Mouse (Mus musculus) layer of hippocampus, adult 9-11 months (tissue): ENCODE measurements around the gene Nphp1.

Source experiments
- DNase-seq: peaks from one replicate; pipeline ENCODE4 v3.0.0; 2022

Nphp1 gene

DNA sequence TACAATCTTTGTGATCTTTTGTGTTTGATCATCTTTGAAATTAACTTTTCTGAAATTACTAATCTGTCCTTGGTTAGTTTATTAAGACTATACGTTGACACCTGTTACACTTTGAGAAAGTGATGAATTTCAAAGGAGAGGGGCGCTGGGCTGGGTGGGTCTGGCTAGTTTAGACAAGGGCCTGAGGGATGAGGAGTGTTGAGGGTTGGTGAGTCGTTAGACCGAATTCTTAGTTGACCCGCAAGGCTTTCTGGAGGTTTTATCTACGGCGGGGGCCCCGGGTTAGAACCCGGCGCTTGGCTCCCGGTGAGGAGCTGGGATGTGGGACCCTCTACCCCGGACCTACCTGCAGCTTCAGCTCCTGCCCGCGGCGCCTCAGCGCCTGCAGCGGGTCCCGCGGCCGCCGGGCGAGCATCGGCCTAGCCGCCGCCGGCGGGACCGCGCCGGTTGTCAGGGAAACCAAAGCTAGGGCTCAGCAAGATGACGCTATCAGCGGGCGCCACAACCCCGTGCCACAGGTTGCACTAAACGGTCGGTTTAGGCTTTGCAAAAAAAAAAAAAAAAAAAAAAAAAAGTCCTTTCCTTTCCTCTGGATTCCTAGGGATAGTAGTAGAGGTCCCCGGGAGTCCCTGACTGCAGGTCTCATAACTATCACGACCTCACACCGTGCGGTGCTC lies at the start of gene Nphp1:
TSS of gene Nphp1 (minus strand) at position 458 of the 677 bp plus-strand sequence.
- DNase-seq = peak; percentile 84

DNA sequence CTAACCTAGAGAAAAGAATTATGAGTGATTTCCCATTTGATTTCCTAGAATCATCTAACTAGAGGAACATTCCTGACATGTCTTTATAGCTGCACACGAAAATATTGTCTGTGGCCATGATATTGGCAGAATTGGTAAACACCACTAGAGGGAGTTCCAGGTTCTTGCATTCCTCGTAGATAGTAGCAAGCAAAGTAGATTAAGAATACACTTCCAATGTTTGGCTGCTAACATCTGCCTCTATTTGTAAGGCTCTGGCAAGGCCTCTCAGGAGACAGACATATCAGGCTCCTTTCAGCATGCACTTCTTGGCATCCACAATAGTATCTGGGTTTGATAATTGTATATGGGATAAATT lies 44.1 kb upstream of the Nphp1 start:
- no peak for DNase-seq

DNA sequence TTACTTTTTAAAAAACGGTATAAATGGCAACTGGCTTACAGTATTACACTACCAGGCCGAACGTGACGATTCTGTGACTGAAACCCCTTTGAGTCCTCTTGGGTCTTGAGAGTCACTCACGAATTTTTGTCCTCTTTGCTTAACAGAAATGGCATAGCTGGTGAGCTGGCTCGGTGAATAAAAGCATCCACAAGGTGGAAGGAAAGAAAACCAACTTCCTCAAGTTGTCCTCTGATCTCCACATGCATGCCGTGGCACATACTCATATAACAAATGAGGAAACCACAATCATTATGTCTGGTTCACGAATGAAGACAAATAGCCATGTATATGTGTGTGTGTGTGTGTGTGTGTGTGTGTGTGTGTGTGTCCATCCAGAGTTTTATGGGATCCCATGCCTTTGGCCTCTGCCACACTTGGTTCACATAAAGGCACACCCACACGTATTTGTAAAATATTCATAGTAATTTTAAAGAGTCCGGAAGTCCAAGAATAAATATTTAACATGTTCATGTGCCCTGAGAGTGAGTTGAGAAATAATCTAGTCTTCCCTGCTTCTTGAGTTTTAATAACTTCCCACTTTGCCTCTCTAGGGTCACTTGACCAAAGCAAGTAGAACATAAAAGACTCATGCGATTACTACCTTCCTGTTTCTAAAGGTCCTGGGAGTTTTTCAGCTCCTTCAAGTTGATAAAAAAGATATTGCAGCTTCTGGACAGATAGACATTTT lies 43.6 kb upstream of the Nphp1 start:
- no peak for DNase-seq

DNA sequence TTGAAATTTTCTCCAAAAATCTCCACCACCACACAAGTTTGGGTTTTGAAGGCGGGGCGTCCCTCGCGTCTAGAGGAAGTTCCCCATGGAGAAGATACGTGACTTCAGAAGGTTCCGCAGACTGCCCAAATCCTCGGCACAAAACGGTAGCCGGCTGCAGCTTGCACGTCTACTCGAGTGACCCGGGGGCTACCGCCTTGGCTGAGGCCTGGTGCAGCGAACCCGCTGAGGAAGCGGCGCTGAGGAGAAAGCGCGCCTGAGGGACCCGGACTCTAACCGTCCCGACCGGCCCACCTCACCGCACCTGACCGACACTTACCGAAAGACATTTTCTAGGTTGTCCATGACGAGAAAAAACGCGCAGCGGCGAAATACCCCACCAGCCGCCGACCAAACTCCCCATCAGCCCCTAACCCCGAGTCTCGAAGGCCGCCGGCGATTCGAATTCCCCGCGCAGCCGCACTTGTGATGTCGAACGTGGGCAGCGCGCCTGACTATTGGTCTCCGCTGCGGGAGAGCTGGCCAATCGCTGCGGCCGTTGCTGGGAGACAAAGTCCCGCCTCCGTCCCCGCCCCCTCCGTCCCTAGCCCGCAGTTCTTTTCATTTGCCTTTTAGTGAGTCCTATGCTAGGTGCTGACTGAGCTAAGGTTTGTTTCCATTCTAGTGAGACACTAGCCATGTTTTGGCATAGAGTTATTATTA lies 42.9 kb upstream of the Nphp1 start, which contains the start of gene Bub1:
TSS of gene Bub1 (minus strand) at position 465 of the 702 bp plus-strand sequence.
- DNase-seq = peak; percentile 96

DNA sequence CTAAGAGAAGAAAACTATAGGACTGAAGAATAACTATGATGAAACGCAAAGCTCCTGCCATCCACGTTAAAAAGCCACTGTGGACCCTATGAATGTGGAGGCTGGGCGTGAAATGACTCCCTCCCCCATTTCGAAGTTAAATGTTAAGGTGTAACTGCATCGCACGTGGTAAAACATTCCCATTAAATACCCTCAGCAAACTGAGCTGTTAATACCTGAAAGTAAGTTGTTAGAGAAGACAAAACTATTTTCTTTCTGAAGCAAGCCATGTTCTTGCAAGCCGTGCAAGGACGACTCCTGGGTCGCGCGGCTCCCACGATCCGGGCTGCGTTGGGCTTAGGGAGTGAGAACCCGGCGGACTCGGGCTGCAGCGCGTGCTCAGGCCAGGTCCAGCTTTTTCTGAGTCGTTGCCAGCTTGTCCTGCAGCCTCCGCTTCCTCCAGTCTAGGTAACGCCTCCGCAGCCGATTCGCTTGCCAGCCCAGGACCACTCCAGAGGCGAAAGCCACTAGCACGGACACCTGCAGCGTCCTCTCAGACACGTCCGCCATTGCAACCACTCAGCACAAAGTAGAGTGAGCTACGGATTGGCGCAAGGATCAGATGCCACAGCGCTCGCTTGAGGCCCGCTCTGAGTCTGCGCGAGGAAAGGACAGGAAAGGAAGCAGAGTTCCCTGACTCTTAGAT lies 3.4 kb upstream of the Nphp1 start, which contains the start of gene Mtln:
TSS of gene Mtln (minus strand) at position 570 of the 685 bp plus-strand sequence.
- DNase-seq = peak; percentile 90

DNA sequence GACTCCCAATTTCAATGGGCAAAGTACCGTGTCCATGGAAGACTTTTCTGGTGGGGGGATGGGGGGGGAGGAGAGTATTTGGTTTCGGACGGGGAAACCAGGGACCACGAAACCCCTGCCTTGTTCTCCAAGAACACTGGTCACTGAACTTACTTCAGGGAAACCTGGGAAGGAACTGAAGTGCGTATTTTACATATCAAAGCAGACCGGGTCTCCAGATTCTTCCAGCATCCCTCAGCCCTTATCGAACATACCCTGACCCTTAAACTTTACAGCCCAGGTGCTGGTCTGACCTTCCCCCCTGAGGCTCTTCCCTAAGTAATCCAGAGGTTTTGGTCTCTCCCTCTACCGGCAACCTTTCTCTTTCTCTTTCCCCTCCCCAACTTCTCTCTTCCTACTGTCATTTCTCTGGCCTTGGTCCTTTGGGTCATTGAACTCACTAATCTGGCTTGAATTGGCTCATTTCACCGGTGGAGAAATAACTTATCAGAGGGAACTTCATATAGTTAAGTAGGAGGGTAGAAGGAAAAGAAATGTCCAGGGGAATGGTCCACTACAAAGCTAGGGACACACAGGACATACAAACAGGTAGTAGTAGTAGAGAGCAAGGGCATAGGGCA lies 1.1 kb upstream of the Nphp1 start:
- DNase-seq = no peak

DNA sequence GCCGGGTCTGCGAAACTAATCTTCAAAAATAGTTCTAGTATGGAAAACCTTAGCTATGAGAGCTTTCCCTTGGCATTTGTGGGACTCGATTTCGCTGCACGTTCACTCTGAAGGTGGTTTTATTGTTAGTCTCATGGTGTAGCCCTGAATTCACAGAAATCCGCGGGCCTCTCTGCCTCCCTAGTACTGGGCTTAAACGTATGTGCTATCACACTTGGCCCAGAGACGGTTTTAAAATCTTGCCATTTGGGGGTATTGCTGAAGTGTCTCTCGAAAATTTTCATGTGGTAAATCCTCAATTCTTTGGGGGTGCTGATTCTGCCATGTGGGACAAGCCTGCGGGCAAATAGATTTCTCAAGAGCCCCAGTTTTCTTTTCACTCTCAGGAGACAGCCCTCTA lies 441 bp upstream of the Nphp1 start:
- no peak for DNase-seq

DNA sequence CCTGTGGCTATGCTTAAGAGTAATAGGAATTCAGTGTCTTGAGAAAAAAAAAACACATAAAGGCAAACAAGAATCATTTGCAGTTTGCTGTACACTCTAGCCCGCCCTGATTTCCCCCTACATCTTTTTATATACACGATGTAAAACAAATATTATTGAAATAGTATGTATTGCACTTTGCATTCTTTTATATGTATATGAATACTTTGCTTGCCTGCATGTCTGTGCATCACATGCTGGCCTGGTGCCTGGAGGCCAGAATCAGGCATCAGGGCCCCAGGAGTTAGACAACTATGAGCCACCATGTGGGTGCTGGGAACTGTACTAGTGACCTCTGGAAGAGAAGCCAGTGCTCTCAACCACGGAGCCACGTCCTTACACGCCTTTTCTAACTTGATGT lies 1.5 kb downstream of the Nphp1 start:
- no peak for DNase-seq

DNA sequence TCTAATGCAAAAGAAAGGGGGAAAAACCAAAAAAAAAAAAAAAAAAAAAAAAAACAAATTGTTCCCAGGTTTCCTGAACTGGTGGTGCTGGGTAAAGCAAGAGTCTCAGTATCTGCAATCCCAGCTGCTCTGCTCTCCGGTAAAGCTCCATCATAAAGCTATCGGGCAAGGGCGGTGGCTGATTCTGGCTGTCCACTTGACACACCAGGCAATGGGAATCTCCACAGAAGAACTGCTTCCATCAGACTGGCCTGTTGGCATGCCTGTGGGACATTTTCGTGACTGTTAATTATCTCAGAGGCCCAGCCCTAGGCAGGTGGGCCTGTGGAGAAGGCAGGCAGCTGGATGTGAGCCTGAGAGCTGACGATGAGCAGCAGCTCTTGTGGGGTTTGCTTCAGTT lies 10.2 kb downstream of the Nphp1 start:
- DNase-seq = no peak

DNA sequence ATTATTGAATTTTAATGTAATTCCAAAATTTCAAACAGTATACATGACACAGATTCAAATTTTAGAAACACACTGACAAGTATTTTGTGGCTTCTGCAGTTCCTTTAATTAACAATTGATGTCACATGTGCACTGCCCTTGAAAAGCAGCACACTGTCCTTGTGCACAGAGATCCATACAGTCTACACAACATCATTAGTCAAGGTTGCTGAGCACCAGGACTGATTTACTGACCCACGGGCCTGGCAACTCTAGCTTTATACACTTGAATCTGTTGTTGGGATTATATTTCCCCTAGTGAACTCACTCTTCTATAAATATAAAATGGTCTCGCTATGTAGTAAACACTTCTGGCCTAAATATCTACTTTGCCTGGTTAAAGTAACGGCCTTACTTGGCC lies 13.7 kb downstream of the Nphp1 start:
- no peak for DNase-seq

DNA sequence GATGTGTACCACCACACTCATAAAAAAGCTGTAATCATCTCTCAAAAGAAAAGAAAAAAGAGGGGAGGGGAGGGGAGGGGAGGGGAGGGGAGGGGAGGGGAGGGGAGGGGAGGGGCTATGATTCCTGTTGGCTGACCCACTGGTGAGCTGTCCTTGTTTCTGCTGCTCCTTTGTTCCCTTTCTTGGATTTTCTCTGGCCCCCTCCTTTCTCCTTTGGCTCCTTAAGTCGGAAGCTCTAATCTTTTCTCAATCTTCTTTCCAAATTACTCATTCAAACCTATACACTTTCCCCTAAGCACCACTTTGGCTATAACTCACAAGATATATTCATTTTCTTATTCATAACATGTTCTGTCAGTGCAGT lies 14.1 kb downstream of the Nphp1 start:
- DNase-seq = no peak

DNA sequence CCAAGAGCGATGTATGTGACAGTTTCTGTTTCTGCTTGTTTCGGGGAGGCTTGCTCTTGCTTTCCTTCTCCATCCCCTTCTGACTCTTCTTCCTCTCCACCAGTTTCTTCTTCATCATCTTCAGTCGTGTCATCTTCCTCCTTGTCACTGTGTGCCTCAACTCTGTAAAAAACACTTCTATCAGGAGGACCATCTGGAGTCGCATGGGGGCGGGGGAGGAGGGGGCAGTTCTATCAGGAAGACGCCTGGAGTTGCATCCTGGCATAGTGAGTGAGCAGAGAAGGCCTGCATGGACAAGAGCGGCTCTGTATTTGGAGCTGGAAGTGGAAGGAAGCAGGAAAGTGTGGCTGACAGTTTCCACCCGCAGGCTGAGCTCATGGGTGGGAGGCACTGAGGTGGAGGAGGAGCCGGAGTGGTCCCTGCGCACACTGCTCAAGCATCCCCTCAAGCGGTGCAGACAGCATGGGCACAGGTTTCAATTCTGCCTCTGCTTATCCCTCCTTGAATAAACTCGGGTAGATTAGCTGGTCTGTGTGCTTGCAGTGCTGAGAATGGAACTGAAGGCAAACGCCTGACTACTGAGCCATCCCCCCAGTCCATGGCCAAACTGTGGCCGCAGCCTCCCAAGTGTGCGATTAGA lies 14.6 kb downstream of the Nphp1 start:
- DNase-seq = no peak

DNA sequence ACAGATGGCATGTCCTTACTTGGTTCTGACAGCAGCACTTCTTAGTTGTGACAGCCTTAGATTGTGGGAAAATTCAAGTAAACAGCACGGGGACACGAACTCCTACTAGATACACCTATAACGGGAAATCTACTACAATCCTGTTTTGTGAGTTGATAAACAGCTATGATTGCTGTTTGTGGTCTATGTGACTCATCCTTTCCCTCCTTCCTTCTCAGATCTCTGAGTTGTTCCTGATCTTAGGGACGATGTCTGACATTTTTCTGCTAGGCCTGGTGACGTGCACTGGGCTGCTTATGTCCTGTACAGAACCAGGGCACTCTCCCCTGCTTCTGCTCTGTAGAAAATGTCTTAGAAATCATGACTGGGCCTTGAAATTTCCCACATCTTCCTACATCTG lies 27.1 kb downstream of the Nphp1 start:
- no peak for DNase-seq

DNA sequence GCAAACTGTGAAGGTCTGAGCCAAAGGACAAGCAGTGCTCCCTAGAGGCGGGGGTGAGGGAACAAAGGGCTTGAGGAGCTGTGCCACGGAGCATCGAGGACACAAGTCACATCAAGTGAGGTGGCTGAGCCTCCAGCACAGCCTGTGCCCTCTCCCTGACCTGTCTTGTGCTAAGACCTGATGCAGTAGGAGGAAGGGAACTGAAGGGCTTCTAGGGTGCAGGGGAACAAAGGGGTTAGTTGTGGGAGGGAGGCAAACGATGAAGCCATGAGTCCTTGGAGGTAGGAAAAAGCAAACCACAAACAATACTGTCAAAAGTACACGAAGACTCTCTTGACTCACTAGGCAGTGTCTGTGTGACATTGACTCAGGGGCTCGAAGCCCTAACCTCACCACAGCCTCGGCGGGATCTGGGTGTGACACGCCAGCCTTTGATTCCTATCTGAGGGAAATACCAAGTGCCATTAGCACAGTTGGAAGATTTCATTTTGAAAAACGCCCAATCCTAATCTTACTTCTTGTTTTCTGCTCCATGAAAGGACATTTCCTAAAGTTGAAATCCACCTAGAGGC lies 28.2 kb downstream of the Nphp1 start:
- DNase-seq = no peak

DNA sequence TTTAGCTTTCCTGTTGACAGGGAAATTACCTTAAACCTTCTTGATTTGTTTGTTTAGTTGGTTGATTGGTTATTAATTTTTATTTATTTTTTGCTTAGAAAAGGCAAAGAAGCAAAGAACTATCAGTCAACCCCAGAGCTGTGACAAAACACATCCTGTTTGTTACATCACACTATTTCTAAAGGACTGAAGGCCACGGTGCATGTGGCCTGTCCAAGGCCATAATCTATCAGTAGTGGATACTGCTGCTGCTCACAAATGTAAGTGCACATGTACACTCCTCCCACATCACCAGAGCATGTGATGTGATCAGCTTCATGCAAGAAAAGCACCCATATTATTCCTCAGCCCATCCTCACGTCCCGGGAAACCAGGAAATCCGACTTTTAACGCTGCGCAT lies 28.7 kb downstream of the Nphp1 start:
- no peak for DNase-seq

DNA sequence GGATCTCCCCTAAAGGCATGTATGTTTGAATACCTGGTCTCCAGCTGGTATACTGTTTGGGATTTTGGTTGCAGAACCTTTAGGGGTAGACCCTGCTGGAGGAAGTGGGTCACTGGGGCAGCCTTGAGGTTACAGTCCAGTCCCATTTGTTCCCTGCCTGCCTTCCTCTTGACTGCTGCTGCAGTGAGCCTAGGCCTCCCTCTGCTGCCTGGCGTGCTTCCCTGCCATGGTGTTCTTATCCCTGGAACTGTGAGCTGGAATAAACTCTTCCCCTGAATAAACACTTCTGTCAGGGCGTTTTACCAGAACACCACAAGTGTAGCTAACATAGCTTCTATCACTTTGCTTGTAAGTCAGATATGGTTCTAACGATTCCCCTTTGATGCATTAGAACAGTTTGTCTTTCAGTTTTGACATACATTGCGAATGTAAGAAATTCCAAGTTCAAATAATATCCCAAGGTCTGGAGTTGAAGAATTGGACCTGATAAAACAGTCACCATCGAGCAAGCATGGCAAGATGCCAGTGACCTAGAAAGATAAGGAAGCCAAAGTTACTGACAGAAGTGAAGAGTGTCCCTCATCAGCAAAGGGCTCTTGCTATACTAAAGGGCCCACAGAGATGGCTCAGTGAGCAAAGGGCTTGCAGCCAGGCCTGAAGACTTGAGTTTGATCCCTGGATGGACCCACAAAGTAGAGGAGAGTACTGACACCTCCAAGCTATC lies 29.4 kb downstream of the Nphp1 start:
- DNase-seq = no peak

DNA sequence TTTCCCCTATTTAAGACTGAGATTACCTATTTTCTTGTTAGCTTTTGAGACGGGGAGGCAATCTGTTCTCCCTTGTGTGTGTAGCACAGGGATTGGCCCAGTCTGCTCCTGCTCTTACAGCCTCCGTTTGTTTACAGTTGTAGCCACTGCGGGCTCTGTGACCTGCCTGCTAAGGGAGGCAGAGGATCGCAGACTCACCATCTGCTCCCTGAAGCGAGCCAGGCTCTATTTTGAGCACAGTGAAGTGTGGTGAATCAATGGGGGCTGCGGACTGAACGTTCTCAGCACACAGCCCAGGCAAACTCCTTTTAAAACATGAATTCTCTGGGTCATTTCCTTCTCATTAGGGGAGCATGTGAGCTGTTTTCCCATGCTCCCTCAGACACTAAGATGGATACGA lies 31.5 kb downstream of the Nphp1 start:
- peak; percentile 61 for DNase-seq

DNA sequence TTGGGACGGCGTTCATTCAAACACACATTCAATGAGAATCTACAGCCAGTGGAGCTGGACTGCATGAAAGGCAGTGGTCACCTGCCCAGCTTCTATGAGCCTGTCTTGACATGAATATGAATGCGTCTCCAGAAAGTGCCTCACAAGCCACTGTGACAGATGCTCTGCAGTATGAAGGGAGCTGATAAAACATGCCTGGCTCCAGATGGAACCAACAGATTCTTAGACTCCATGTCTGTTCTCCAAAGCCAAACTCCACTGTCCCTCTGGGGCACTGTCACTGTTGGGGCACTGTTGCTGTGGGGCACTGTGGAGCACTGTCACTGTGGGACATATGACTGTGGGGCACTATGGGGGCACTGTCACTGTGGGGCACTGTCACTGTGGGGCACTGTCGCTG lies 34.6 kb downstream of the Nphp1 start:
- peak; percentile 9 for DNase-seq

DNA sequence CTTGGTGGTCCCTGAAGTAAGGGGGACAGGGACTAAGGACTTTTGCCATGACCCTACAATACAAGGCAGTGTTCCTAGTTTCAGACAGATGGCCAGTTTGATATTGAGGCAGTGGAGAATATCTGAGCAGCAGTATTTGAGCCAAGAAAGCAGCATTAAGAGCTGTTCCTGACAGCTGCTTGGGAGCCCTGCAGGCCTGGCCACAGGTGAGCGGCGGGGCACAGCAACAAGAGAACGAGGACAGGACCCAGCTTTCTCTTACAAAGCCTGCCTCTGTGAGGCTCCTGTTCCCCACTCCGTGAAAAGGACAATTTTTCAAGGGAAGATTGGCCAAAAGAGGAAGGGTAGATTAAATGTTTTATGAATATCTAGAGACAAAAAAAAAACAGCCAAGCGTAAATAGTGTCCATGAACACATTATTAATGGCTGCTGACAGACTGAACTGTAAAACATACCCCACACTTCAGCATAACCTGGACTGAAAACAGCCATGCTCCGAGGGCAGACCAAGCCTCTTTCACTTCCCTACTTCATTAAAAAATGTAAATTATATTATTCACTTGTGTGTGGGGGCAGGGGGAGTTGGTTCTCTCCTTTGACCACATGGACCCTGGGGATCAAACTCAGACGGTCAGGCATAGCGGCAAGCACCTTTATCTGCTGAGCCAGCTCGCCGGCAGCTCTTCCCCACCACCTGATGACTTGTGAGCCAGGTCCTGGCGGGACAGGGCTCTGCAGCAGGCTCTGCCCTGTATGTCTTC lies 36.7 kb downstream of the Nphp1 start:
- no peak for DNase-seq

DNA sequence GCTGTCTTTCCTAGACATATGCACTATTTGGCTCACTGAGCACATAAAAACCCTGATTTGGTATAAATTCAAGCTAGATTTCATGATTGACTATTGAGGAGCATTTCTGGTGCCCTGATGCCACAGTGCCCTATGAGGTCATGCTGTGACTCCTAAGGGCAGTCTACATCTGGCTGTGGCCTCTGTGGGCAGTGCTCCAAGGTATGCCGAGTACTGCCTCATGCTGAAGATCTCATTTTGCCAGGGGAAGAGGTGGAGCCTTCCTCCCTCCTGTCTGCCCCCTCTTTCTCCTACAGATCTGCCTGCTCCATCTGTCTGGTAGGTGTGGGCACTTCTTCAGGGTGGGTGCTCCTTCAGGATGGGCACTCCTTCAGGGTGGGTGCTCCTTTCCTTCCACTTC lies 39.3 kb downstream of the Nphp1 start:
- DNase-seq = no peak

DNA sequence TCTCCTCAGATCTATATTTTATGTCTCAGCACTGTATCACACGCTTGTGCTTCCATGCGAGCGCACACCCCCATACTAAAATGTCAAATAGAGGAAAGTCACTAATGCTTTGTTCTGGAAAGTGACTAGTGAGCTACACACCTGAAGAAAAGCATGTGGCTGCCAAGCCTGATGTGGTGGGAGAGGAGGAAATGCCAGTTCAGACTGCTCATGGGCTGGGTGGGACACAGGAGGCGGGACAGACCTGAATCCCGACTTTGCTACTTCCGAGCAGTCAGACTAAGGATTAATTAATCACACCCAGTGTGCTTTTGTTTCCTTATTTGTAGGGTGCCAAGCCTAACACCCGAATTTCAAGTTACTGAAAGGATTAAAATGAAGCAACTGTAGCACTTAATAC lies 40.4 kb downstream of the Nphp1 start:
- DNase-seq = no peak
